Mouse (Mus musculus) c-Kit-positive CD71-positive TER-119-positive erythroid progenitor cells, embryonic 14.5 days (primary cell): Measurements from ENCODE around the gene B230219D22Rik.

Source experiments
- DNase-seq: peaks from one replicate; pipeline ENCODE4 v3.0.0-alpha.2; 2013; ENCODE audit warnings: low spot score

Gene B230219D22Rik

GRCm38 (mm10) chr13:55727120-55727838, 34.4 kb downstream of the B230219D22Rik start, which contains the start of gene Pcbd2:
Pcbd2 (plus strand) TSS chr13:55727368.
- peak; percentile 77 for DNase-seq

GRCm38 (mm10) chr13:55727839-55728238, 34.9 kb downstream of the B230219D22Rik start:
- peak; percentile 75 for DNase-seq

GRCm38 (mm10) chr13:55730716-55731115, 37.8 kb downstream of the B230219D22Rik start:
- no peak for DNase-seq

GRCm38 (mm10) chr13:55732121-55732520, 39.2 kb downstream of the B230219D22Rik start:
- DNase-seq, result peak; percentile 33

- DNase-seq, result no peak
These were observed 40.9 kb downstream of the B230219D22Rik start for GRCm38 (mm10) chr13:55733628-55734502.

- DNase-seq, result no peak
These were observed 45.0 kb downstream of the B230219D22Rik start for GRCm38 (mm10) chr13:55737885-55738284.

- no peak for DNase-seq
These were observed 49.4 kb downstream of the B230219D22Rik start for GRCm38 (mm10) chr13:55742306-55742705.
